Mouse (Mus musculus): ENCODE results near the gene Nucb1.

Nucb1 gene

GRCm38 (mm10) chr7:45524841-45525621 is 14.8 kb upstream of the Nucb1 start:
- in situ Hi-C loops (cut with MboI, MseI): loop anchor here in 1 of 2 experiments (10.0 kb wide), 1 partner anchor 670 kb away; the partner anchor contains the start of gene Pnkp

- in situ Hi-C loops (cut with MboI, MseI): loop anchor here in 1 of 2 experiments (10.0 kb wide), 1 partner anchor 669 kb away; the partner anchor contains the start of gene Pnkp
Measured at GRCm38 (mm10) chr7:45523678-45524170, 13.5 kb upstream of the Nucb1 start.

GRCm38 (mm10) chr7:45522957-45523676 is 12.9 kb upstream of the Nucb1 start:
- in situ Hi-C loops (cut with MboI, MseI): loop anchor here in 1 of 2 experiments (10.0 kb wide), 1 partner anchor 668 kb away; the partner anchor contains the start of gene Pnkp

- in situ Hi-C loops (cut with MboI, MseI): loop anchor here in 1 of 2 experiments (10.0 kb wide), 1 partner anchor 667 kb away; the partner anchor contains the start of gene Pnkp
Measured at GRCm38 (mm10) chr7:45522194-45522752, 12.1 kb upstream of the Nucb1 start.

GRCm38 (mm10) chr7:45521728-45522184 is 11.6 kb upstream of the Nucb1 start:
- in situ Hi-C loops (cut with MboI, MseI): loop anchor here in 1 of 2 experiments (10.0 kb wide), 1 partner anchor 667 kb away; the partner anchor contains the start of gene Pnkp

GRCm38 (mm10) chr7:45520605-45521004 is 10.4 kb upstream of the Nucb1 start:
- in situ Hi-C loops (cut with MboI, MseI): loop anchor here in 1 of 2 experiments (10.0 kb wide), 1 partner anchor 666 kb away; the partner anchor contains the start of gene Pnkp

GRCm38 (mm10) chr7:45519345-45520120 is 9.3 kb upstream of the Nucb1 start:
- in situ Hi-C loops (cut with MboI, MseI): loop anchor here (5.0 to 10.0 kb wide), 2 partner anchors 665 to 1328 kb away; partner anchors contain the start of gene Pnkp (in 1 of the 2)

- in situ Hi-C loops (cut with MboI, MseI): loop anchor here in 1 of 2 experiments (5.0 kb wide), 1 partner anchor 1329 kb away; no protein-coding TSS in a partner anchor
Measured at GRCm38 (mm10) chr7:45518618-45519017, 8.4 kb upstream of the Nucb1 start.

GRCm38 (mm10) chr7:45516846-45517245 is 6.6 kb upstream of the Nucb1 start:
- in situ Hi-C loops (cut with MboI, MseI): loop anchor here in 1 of 2 experiments (5.0 kb wide), 1 partner anchor 1330 kb away; no protein-coding TSS in a partner anchor

GRCm38 (mm10) chr7:45515436-45515835 is 5.2 kb upstream of the Nucb1 start:
- in situ Hi-C loops (cut with MboI, MseI): loop anchor here in 1 of 2 experiments (5.0 kb wide), 1 partner anchor 1332 kb away; no protein-coding TSS in a partner anchor

GRCm38 (mm10) chr7:45514411-45514810 is 4.2 kb upstream of the Nucb1 start:
- in situ Hi-C loops (cut with MboI, MseI): no loop called here

GRCm38 (mm10) chr7:45509181-45509882 is 874 bp downstream of the Nucb1 start:
- in situ Hi-C loops (cut with MboI, MseI): no loop called here

- in situ Hi-C loops (cut with MboI, MseI): no loop called here
Measured at GRCm38 (mm10) chr7:45508561-45508960, 1.6 kb downstream of the Nucb1 start.

- in situ Hi-C loops (cut with MboI, MseI): no loop called here
Measured at GRCm38 (mm10) chr7:45507583-45507982, 2.6 kb downstream of the Nucb1 start.

GRCm38 (mm10) chr7:45498427-45498826 is 11.8 kb downstream of the Nucb1 start:
- in situ Hi-C loops (cut with MboI, MseI): no loop called here

- in situ Hi-C loops (cut with MboI, MseI): no loop called here
Measured at GRCm38 (mm10) chr7:45494548-45494947, 15.7 kb downstream of the Nucb1 start.

- in situ Hi-C loops (cut with MboI, MseI): no loop called here
Measured at GRCm38 (mm10) chr7:45492951-45493350, 17.3 kb downstream of the Nucb1 start.

- in situ Hi-C loops (cut with MboI, MseI): no loop called here
Measured at GRCm38 (mm10) chr7:45492225-45492844, 17.9 kb downstream of the Nucb1 start.

GRCm38 (mm10) chr7:45491264-45491663 is 18.9 kb downstream of the Nucb1 start:
- in situ Hi-C loops (cut with MboI, MseI): no loop called here
